Mouse (Mus musculus): Measurements from ENCODE around the gene Gpd2.

Gpd2 gene

GRCm38 (mm10) chr2:57293571-57293970 is 56.1 kb downstream of the Gpd2 start:
- in situ Hi-C loops (cut with MboI, MseI) = loop anchor here (25.0 kb wide), 1 partner anchor 1894 kb away; no protein-coding TSS in a partner anchor

DNA sequence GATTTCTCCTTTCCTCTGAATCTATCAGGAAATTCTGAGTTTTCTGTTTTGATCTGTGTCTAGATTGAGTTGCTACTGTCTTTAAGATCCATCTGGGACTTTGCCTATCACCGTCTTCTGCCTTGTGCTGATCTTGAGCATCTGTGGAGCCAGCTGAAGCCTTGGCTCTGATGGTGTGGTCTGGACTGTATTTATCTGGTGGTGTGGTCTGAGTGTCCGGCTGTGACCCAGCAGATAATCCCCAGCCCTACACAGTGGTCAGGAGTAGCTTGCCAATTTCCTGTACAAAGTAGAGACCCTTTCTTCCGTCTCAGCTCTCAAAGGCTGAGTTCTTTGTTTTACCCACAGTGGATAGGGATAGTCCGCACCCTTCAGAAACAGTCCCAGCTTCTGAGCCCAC is 58.6 kb downstream of the Gpd2 start:
- in situ Hi-C loops (cut with MboI, MseI) = loop anchor here (25.0 kb wide), 1 partner anchor 1891 kb away; no protein-coding TSS in a partner anchor

DNA sequence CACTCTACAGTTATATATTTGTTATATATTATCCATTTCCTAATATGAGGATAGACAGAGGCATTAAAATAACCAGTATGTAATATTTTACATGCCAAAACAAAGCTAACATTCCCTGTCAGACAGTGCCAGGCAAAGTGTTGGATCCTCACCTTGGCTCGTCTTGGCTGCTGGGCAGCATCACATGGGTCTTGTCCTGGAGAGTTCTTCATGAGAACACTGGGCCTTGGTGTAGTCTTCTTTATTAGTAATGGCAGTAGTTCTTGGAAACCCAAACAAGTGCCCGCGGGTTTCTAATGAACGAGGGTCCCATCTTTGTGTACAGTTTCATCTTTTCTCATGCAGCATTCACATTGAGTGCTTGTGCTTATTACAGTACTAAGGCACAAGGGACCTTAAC is 59.8 kb downstream of the Gpd2 start:
- in situ Hi-C loops (cut with MboI, MseI) = loop anchor here (25.0 kb wide), 1 partner anchor 1890 kb away; no protein-coding TSS in a partner anchor

GRCm38 (mm10) chr2:57301539-57301938 is 64.1 kb downstream of the Gpd2 start:
- in situ Hi-C loops (cut with MboI, MseI) = no loop called here

DNA sequence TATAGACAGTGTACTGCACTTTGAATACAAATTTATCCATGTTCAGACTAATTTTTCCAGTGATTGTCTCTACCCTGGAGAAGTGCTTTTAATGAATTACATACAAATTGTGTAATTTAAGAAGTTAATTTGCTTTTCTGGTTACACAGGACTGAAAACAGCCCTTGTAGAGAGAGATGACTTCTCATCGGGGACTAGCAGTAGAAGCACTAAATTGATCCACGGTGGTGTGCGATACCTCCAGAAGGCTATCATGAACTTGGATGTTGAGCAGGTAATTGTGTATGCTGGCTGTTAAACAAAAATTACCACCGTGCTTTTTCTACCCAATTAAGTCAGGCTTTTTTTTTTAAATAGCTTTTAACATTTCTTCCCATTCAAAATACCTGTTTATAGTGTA is 66.8 kb downstream of the Gpd2 start:
- in situ Hi-C loops (cut with MboI, MseI) = no loop called here

DNA sequence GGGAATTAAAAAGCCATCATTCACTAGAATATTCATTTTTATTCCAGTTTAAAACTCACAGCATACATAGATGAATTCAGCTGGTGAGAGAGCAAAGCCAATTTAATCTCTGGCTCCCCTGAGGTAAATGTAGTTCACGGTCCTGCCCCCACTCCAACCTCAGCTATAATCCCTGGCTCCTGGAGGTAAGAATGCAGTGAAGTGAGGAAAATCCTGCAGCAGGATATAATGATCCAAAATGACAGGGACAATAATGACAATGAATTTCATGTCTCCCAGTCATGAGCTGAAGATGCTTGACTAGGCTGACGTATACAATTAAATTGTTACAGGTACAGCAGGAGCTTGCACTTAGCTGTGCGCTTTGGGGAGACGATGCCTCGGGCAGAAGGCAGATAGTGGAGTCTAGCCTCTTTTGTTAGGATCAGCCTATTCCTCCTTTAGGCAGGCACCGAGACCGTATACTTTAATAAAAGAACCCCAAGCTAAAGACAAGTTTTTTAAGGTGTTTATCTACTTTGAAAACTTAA is 74.9 kb downstream of the Gpd2 start:
- in situ Hi-C loops (cut with MboI, MseI) = no loop called here

GRCm38 (mm10) chr2:57316055-57316454 is 78.6 kb downstream of the Gpd2 start:
- in situ Hi-C loops (cut with MboI, MseI) = no loop called here

GRCm38 (mm10) chr2:57318336-57318735 is 80.9 kb downstream of the Gpd2 start:
- in situ Hi-C loops (cut with MboI, MseI) = no loop called here

DNA sequence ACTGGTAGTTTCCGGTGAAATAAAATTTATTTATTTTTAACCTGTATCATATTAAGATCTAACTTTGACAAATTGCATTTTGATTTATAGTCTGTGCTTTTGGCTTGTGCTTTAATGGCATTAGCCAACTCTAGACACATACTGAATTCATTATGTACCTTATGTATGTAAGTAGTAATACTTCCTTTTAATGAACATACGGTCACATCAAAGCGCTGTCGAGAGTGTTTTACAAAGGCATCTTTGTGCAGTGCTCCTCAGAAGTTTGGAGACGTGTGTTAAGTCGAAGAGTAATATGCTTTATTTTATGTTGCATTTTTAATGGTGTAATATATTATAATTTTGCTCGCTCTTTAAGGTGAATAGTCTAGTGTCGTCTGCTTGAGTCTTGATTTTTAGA is 88.7 kb downstream of the Gpd2 start:
- in situ Hi-C loops (cut with MboI, MseI) = no loop called here

DNA sequence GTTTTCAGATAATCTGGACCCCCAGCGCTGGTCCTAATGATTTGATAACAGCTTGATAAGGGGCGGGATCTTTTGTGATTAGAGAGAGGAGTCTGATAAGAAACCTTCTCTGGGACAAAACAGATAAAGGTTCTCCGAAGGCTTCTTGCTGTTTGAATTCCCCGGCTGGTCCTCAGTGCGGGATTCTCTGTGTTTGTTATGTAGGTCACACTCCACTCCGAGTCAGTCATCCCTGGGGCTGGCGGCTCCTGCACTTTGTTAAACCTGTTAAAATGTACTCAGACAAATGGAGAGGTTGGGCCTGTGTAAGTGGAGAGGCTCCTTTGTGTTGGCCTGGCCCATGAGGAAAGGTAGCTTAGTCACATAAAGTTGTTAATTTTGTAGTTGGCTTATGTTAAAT is 91.9 kb downstream of the Gpd2 start:
- in situ Hi-C loops (cut with MboI, MseI) = no loop called here

DNA sequence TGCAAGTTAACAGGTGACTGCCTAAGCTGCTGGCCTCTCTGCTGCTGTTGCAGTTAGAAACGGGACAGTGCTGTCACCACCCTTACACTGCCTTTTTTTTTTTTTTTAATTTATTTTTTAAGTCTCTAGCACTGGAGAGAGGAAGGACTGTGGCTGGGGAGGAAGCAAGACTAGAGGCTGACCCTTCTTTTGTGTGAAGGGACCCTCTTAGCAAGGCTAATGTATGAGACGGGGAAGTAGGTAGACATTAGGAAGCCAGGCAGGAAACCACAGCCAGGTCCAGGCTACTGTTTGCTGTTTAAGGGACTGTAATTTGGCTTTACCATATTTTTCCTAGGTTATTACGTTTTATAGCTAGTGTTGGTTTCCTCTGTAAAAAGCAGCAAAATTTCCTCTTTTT is 93.4 kb downstream of the Gpd2 start:
- in situ Hi-C loops (cut with MboI, MseI) = no loop called here

GRCm38 (mm10) chr2:57331266-57331665 is 93.8 kb downstream of the Gpd2 start:
- in situ Hi-C loops (cut with MboI, MseI) = no loop called here

DNA sequence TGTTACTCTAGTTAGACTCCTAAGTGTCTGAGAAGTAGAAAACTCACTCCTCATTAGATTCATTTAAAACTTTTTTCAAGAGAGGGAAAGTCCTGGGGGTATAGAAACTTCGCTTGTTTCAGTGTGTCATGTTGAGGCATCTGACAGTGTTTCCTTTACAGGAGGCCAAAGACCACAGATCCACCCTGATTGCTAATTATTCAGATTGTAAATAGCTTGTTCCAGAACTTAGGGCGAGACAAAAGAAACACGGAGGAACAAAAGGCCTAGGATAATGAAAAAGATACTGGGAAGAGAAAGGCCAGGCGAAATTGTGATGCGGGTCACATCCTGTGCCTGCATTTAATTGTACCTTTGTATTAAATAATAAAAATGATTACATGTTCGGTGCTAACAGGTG is 96.0 kb downstream of the Gpd2 start:
- in situ Hi-C loops (cut with MboI, MseI) = no loop called here

DNA sequence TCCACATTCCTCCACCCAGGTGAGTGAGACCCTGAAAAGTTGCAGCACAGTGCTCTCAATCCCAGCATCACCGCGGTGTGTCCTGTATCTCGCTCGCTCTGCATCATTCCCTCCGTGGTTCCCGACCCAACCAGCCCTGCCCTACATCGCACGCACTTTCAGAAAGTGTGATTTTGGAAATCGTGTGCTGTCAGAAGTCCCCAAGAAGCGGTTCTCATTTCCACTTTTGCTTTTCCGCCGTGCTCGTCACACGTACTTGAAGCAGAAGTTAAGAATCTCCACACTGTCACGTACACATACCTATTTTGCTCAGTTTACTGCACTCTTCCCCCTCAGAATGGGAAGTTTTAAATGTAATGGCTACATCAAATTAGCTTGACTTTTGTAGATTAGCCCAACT is 98.0 kb downstream of the Gpd2 start:
- in situ Hi-C loops (cut with MboI, MseI) = no loop called here

GRCm38 (mm10) chr2:57338779-57339178 is 101.3 kb downstream of the Gpd2 start:
- in situ Hi-C loops (cut with MboI, MseI) = no loop called here

DNA sequence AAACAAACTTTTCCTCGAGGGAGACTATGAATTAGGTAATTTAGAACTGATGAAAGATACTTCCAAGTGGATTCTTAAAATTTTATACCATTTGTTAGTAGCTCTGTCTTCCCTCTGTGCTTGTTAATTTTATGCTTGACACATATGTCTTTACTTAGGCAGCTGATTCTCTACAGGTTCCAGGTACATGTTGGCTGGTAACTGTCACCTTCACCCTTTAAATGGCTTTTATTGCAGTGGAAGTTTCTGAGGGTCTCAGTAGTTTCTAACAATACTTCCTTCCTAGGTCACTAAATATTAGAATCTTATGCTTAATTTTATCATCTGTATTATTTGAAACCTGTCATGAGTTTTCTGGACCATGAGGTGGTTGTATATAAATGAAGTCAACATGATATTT is 105.5 kb downstream of the Gpd2 start:
- in situ Hi-C loops (cut with MboI, MseI) = no loop called here

GRCm38 (mm10) chr2:57350615-57351014 is 113.2 kb downstream of the Gpd2 start:
- in situ Hi-C loops (cut with MboI, MseI) = no loop called here

- in situ Hi-C loops (cut with MboI, MseI) = no loop called here
These were observed 116.4 kb downstream of the Gpd2 start for GRCm38 (mm10) chr2:57353722-57354432.

DNA sequence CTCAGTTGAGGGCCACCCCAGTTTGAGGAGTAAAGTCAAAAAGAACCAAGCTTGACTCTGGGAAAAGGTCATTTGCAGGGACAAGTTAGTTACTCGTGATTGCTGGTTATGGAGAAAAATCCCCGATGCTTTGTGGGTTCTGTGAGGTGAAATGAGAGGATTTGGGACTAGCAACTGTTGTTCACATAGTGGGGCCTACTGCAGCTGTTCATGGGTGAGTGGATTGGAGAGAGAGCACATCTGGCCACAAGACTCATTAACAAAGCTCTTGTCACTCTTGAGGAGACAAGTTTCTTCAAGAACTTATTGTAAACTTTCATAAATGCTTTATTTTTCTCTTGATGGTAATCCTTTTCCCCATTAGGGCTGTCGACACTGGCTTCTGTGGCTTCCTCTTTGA is 117.4 kb downstream of the Gpd2 start:
- in situ Hi-C loops (cut with MboI, MseI) = no loop called here

DNA sequence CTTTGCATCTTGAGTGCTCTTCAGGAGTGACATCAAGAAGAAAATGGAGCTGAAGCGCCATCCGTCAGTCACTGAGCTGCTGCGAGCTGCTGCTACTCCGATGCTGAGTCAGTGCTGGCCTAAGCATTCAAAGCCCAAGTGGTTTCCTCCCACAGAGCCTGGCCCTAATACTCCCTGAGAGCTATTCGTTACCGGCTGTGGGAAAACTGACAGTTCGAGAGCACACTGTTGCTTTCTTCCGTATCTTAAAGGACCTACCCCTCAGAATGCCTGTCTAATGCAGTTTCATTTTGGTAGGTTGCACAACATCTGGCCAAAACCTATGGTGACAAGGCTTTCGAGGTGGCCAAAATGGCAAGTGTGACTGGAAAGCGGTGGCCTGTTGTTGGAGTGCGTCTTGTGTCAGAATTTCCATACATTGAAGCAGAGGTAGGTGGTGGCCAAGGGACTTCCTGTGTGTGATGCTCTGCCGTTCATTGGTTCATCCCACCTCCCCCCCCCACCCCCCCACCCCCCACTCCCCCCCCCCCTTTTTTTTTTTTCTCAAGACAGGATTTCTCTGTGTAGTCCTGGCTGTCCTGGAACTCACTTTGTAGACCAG is 118.9 kb downstream of the Gpd2 start:
- in situ Hi-C loops (cut with MboI, MseI) = no loop called here

DNA sequence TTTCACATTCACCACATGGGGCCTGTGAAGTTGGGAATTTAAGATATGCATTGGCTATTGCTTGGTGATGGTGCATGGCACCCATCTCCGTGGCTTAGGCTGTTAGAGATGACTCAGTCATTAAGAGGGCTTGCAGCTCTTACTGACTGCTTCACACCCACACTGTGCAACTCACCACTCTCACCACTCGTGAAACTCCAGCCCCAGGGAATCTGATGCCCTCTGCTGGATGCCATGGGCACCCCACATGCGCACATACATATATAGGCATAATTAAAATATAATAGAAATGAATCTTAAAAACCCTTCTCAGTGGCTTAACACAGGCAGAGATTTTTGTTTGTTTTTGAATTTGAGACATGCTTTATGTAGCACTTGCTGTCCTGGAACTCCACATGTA is 125.1 kb downstream of the Gpd2 start:
- in situ Hi-C loops (cut with MboI, MseI) = no loop called here

- in situ Hi-C loops (cut with MboI, MseI) = no loop called here
These were observed 137.2 kb downstream of the Gpd2 start for GRCm38 (mm10) chr2:57374647-57375046.

GRCm38 (mm10) chr2:57375138-57375837 is 137.9 kb downstream of the Gpd2 start:
- in situ Hi-C loops (cut with MboI, MseI) = no loop called here
